ENCODE assay signal across 8 mouse cellular contexts in the genomic region with DNA sequence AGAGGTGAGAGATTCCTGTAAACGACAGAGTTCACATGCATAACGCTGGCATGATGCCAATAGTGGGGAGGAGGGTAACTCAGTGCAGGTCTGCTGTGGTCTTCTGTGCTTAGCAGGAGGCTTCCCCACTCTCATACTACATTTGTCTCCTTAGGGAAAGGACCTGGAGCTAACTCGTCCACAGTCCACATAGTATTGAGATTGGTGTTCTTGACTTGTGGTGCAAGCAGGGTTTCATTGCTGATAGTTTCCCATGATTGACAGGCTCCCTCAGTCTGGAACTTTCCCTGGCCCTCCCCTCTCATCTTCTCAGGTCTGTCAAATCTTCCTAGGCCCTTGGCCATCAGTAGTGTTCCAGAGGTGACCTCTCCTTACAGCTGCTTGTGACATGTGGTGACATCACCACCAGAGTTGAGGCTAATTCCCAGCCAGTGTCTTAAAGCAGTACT.
DNase-seq lines count a peak whose midpoint lies in the region; ATAC-seq lines count a peak whose summit lies in the region.

No protein-coding gene starts in this region.

- no peaks in the 10 kb centered on the region for H3K36me3 ChIP-seq in lung, embryonic 15.5 days
- H3K36me3 ChIP-seq in hindbrain, embryonic 12.5 days, result no peaks in the 10 kb centered on the region

- ATAC-seq in lung, embryonic 15.5 days (ENCODE audit: borderline replicate concordance, extremely low read depth, low FRiP score, low TSS enrichment), result no peak
- peak; percentile 9; the same call in 1 of the 2 replicates for ATAC-seq in megakaryocyte-erythroid progenitor cell, adult 5-6 weeks (replicated peaks; ENCODE audit: low FRiP score, low TSS enrichment, poor library complexity, severe bottlenecking)
- ATAC-seq in hindbrain, embryonic 12.5 days (ENCODE audit: low FRiP score), result no peak

- peak overlapping the region; percentile 78 for H3K27ac ChIP-seq in lung, embryonic 15.5 days
- H3K27ac ChIP-seq in hindbrain, embryonic 12.5 days, result no peak overlapping the region

- no peaks in the 10 kb centered on the region for H3K9me3 ChIP-seq in lung, embryonic 15.5 days
- H3K9me3 ChIP-seq in hindbrain, embryonic 12.5 days (replicated peaks), result no peaks in the 10 kb centered on the region

- no peak overlapping the region for H3K4me3 ChIP-seq in lung, embryonic 15.5 days
- no peak overlapping the region for H3K4me3 ChIP-seq in hindbrain, embryonic 12.5 days

- peak; percentile 36 to 71 for DNase-seq in adrenal gland, adult (ENCODE audit: inconsistent age in 2 of 2, low spot score in 1 of 2)
- no peak for DNase-seq in adrenal gland, postnatal 25 days
- no peak for DNase-seq in lung, postnatal 10 days
- peak; percentile 62 for DNase-seq in heart, postnatal 4 days
- DNase-seq in thymus, postnatal 25 days, result no peak

- peaks cover 64% of the 10 kb centered on the region for H3K4me1 ChIP-seq in lung, embryonic 15.5 days
- H3K4me1 ChIP-seq in hindbrain, embryonic 12.5 days, result peaks cover 26% of the 10 kb centered on the region

- peak overlapping the region; percentile 14 for H3K4me2 ChIP-seq in lung, embryonic 15.5 days
- H3K4me2 ChIP-seq in hindbrain, embryonic 12.5 days (replicated peaks), result no peak overlapping the region

- no peak overlapping the region for H3K9ac ChIP-seq in lung, embryonic 15.5 days
- H3K9ac ChIP-seq in hindbrain, embryonic 12.5 days, result no peak overlapping the region

- 13% methylated on average over 3 of the region's 3 CpGs for WGBS in lung, embryonic 15.5 days
- 68% methylated on average over 3 of the region's 3 CpGs for WGBS in hindbrain, embryonic 12.5 days

- H3K27me3 ChIP-seq in lung, embryonic 15.5 days, result no peaks in the 10 kb centered on the region
- no peaks in the 10 kb centered on the region for H3K27me3 ChIP-seq in hindbrain, embryonic 12.5 days

Comparison
In these comparisons a context has a peak if more than half of its experiments do, and no peak if none do; other contexts are left out.
1. DNase-seq: peak in adrenal gland, adult (2 of 2) and heart, postnatal 4 days (single experiment); none in adrenal gland, postnatal 25 days (single experiment), lung, postnatal 10 days (single experiment) and thymus, postnatal 25 days (single experiment).